Mouse (Mus musculus): Measurements from ENCODE around the gene Bricd5.

The Bricd5 gene

DNA sequence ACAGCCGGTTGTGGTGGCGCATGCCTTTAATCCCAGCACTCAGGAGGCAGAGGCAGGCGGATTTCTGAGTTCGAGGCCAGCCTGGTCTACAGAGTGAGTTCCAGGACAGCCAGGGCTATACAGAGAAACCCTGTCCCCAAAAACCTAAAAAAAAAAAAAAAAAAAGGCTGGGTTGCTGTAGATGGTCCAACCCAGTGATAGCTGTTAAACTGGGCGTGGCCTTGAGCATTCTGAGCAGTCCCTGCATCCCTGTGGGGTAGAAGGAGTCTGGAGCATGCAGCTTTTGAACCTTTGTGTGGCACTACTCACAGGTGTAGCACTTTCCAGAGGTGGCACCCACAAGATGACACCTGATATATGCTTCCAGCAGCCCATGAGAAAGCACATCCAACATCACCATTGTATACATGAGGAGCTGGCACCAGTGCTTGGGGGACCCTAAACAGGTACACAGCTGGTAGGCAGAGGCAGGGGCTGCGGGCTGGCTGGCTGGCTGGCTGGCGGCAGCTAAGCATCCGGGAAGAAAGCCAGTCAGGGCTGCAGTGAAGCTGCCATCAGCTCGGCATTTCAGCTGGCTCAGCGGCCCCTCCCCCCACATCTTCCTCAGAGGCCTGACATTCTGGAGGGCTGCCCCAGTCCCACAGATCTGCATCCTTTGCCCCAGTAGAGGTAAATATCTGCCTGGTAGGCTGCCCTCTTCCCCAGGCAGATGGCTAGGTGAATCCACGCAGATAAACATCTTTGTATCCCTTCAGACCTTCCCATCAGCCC, 11.6 kb downstream of the Bricd5 start:
- DNase-seq, result peak; percentile 57

GRCm38 (mm10) chr17:24488186-24488661, 14.5 kb downstream of the Bricd5 start, which contains the start of gene Caskin1:
TSS of gene Caskin1 (plus strand) at chr17:24488601.
- DNase-seq, result peak; percentile 43

DNA sequence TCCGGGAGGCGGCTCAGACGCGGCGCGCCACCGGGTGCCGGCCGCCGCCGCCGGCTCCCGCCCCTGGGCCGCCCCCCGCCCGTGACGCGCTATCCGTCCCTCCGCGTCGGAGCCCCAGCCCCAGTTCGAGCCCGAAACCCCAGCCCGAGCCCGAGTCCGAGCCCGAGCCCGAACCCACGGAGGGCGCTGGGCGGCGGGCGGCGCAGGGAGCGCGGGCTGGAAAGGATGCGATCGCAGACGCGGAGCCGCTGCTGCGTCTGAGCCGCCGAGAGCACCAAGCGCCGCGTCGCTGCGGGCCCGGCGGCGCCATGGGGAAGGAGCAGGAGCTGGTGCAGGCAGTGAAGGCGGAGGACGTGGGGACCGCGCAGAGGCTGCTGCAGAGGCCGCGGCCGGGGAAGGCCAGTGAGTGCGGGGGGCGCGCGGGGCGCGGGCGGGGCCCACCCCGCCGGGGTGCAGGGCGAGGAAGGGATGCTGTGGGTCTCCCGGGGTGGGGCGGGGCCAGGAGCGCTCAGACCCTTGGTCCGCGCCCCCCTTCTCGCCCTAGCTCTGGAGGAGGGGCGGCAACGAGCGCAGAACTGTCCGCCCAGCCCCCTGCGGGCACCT, 15.1 kb downstream of the Bricd5 start:
- peak; percentile 63 for DNase-seq

- no peak for DNase-seq
Observed at GRCm38 (mm10) chr17:24489265-24490030, 15.8 kb downstream of the Bricd5 start.

DNA sequence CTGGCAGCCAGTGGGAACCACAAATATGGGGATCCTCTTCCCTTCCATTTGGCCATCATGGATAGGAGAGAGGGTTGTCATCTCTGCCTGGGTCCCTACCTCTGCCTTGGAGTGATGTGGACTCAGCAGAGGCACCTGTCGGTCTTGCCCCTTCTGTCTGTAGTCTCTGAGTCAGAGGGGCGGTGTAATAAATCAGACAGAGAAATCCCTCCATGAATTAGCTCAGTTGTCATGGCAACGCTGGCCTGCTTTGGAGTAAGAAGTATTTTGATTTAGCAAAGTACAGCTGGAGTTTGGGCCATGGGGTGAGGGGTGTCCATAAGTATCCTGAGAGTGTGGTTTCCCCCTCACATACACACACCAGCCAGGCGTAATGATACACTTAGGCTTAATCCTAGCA, 16.7 kb downstream of the Bricd5 start:
- DNase-seq, result peak; percentile 35

DNA sequence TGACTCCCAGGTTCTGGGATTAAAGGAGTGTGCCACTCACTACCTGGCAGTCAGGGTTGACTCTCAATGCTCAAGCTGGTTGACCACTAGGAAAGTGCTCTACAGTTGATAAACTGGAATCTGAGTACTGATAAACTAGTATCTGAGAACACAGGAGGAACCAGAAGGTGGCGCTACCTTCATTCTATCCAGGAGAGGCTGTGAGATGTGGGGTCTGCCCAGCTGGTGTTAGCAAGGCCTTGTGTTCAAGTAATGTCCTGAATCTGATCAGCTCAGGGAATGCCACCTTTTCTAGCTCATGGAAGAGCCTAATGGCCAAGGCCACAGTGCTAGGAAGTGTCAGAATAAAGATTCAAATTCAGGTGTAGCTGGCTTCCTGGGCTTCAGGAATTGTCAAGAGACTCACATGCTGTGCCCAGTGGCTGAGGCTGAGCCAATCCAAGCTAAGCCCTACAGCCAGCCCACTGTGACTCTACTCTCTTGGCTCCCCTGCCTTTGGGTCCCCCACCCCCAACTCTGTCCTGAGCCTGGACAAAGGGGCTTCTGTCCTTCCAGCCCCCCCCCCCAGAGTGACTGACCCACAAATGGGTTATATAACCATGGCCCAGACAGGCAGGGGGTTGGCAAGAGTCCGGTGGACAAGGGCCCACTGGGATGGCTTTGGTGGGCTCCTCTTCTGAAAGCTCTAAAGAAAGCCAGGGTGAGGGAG, 21.1 kb downstream of the Bricd5 start:
- peak; percentile 74 for DNase-seq

DNA sequence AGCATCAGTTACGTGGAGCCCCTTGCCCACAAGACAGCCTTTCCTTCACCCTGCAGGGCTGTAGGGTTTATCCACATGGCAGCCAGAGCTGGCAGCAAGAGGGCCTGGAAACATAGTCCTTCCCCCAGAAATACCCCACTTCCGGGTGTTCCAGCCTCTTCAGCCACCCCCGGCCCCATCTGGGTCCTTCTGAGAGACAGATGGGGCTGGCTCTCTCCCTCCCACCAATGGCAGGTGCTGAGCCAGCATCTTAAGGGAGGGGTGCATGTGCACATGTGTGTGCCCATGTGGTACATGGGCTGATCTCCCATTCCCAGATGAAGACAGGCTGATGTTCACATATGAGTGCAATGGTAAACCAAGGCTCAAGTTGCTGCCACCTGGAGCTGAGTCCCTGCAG, 21.8 kb downstream of the Bricd5 start:
- no peak for DNase-seq

- no peak for DNase-seq
Observed at GRCm38 (mm10) chr17:24496026-24496425, 22.3 kb downstream of the Bricd5 start.

- no peak for DNase-seq
Observed at GRCm38 (mm10) chr17:24502208-24502607, 28.5 kb downstream of the Bricd5 start.

DNA sequence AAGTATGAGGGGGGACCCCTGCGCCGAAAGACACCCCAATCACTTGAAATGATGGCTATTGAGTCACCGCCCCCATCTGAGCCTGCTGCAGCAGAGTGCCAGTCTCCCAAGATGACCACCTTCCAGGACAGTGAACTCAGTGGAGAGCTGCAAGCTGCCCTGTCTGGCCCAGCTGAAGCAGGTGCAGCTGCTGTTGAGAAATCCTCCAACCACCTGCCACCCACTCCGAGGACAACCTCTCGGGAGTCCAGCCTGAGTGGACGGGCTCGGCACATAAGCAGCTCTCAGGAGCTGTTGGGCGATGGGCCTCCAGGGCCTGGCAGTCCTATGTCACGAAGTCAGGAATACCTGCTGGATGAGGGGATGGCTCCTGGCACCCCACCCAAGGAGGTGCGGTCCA, 30.4 kb downstream of the Bricd5 start:
- DNase-seq, result no peak

- DNase-seq, result no peak
Observed at GRCm38 (mm10) chr17:24505286-24505955, 31.7 kb downstream of the Bricd5 start.

DNA sequence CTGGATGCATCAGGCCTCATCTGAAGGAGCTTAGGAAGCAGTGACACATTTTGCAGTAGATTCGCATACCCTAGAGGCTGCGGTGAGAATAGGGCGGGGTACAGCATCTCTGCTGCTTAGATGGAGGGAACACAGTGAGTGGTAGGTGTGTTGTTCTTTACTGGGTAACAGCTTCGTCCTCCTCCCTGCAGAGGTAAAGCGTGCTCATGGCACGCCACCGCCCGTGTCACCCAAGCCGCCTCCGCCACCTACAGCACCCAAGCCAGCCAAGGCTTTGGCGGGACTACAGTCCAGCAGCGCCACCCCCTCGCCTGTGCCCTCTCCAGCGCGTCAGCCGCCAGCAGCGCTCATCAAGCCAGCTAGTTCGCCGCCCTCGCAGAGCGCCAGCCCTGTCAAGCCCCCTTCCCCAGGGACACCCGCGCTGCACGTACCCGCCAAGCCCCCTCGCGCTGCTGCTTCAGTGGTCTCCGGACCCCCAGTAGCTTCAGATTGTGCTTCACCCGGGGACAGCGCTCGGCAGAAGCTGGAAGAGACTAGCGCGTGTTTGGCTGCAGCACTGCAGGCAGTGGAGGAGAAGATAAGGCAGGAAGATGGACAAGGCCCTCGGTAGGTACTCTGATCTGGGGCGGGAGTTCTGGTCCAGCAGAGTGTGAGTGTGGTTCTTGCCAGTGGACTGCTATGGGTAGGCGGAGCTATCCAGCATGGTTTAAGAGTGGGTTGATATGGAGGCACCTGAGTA, 32.8 kb downstream of the Bricd5 start:
- DNase-seq, result no peak

- no peak for DNase-seq
Observed at GRCm38 (mm10) chr17:24507129-24507664, 33.5 kb downstream of the Bricd5 start.

- no peak for DNase-seq
Observed at GRCm38 (mm10) chr17:24507806-24508460, 34.2 kb downstream of the Bricd5 start.

- peak; percentile 80 for DNase-seq
Observed at GRCm38 (mm10) chr17:24513609-24514008, 39.9 kb downstream of the Bricd5 start.

GRCm38 (mm10) chr17:24514270-24515257, 40.9 kb downstream of the Bricd5 start:
- peak; percentile 37 for DNase-seq

- no peak for DNase-seq
Observed at GRCm38 (mm10) chr17:24520450-24520849, 46.8 kb downstream of the Bricd5 start.

DNA sequence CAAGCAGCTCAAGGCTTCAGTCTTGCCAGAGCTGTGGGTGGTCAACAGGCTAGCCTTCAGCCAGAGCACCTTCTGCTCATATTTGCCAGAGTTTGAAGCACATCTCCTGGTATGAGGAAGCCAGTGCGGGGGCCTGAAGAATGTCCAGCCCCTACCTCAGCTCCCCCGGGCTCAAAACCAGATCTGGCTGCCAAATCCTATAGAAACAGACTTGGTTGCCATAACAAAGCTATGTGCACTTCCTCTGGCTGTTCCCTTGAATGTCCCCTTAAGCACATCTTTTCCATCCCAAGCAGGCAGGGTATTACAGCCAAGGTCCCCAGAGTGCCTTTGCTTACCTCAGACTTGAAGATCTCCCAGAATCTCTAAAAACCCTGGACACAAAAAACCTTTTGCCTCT, 51.0 kb downstream of the Bricd5 start:
- DNase-seq, result no peak
